Mouse (Mus musculus) heart, postnatal 25 days (tissue): ENCODE measurements around the gene Olfr319. TPM values are rescaled to one million over a fixed set of nuclear protein-coding genes. Genes with fewer than 3 reads are reported as not detected.
"Not testable (repeated sequence)": the region's sequence is repeated elsewhere in the genome, so short reads cannot be mapped to it uniquely, and the experiment has no call there.

ENCODE experiments used
- DNase-seq: peaks from one replicate; pipeline ENCODE4 v3.0.0; 2022; ENCODE audit warnings: low spot score
- intact Hi-C: fragments of 180-260 bp; cut with DNase I; formaldehyde crosslinking; loops from one replicate; pipeline ENCODE4 v1.15.1; 2025
- total RNA-seq, 2 experiments: library from RNA; stranded (reverse); gene quantifications; 2 replicates each; pipeline ENCODE4 v1.2.3; 2021

Olfr319 gene
- total RNA-seq, result not detected

GRCm38 (mm10) chr11:58698862-58699261, at the start of gene Olfr319:
Olfr319 (plus strand) TSS chr11:58699162.
- intact Hi-C loops, result no loop called here
- DNase-seq, result no peak

GRCm38 (mm10) chr11:58655151-58655550, 43.8 kb upstream of the Olfr319 start:
- intact Hi-C loops, result no loop called here
- no peak for DNase-seq

DNA sequence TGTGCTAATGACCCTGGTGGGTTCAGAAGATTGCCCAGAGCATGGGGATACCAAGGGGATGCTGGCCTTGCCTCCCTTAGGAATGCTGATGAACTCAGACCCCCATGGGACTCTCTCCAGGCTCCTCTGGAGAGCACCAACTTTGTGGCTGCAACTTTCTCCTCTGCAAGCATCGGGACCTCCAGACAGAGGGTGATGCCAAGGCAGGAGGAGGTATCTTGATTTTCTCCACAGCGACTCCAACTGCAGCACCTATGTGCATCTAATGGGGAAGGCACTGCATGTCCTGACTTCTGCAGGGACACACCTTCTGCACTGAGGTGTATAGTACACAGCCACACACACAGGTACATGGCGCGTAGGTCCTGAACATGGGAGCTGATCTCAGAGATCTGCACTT, 40.4 kb upstream of the Olfr319 start, which contains the start of gene Olfr322:
Gene Olfr322, plus strand, starts transcription at position 187 of the 400 bp plus-strand sequence.
- intact Hi-C loops, result no loop called here
- DNase-seq, result no peak

GRCm38 (mm10) chr11:58669252-58669651, 29.7 kb upstream of the Olfr319 start:
- intact Hi-C loops, result no loop called here
- DNase-seq, result no peak

DNA sequence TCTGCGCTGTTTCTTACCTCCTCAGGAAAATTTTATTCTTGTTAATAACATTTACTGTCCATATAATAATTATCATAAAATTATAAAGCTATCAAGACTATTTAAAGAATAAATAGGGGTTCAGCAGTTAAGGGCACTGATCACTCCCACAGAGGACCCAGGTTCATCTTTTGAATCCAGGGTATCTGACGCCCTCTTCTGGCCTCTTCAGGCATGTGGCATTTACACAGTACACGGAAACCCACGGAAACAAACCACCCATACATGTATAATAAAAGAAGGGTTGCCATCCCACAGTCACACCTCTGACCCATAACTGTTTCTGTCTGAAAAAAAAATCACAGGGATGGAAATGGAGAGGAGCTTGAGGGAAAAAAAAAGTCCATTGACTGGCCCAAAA, 27.1 kb upstream of the Olfr319 start:
- DNase-seq, result no peak
- intact Hi-C loops, result no loop called here

DNA sequence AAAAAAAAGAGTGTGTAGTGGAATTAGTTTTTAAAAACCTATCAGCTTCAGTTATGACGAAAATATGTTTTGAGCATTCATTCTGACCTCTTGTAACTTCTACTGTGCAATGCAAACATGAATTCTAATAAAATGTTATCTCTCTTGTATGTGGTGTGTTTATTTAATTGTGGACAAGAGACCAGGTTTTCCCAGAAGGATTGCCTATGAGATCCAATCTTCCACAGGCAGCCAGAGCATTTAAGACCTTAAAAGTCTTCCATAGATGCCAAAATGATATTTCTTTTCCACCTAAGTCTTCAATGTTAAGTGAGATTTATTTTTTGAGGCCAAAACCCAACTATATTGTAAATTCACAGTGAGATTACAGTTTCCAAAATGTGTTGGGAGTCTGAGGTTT, 18.2 kb upstream of the Olfr319 start, which contains the start of gene Olfr320:
Gene Olfr320, plus strand, starts transcription at position 301 of the 400 bp plus-strand sequence.
- intact Hi-C loops, result no loop called here
- DNase-seq, result no peak

- intact Hi-C loops, result no loop called here
- no peak for DNase-seq
Observed at GRCm38 (mm10) chr11:58709086-58709485, 10.1 kb downstream of the Olfr319 start.

GRCm38 (mm10) chr11:58717723-58718122, 18.8 kb downstream of the Olfr319 start:
- DNase-seq, intact Hi-C loops: not testable (repeated sequence)

GRCm38 (mm10) chr11:58719701-58720100, 20.7 kb downstream of the Olfr319 start:
- no peak for DNase-seq
- intact Hi-C loops, result no loop called here

DNA sequence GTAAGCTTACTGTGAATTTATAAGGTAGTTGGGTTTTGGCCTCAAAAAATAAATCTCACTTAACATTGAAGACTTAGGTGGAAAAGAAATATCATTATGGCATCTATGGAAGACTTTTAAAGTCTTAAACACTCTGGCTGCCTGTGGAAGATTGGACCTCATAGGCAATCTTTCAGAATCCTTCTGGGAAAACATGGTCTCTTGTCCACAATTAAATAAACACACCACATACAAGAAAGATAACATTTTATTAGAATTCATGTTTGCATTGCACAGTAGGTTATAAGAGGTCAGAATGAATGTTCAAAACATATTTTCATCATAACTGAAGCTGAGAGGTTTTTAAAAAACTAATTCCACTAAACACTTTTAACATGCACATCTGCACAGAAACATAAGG, 25.0 kb downstream of the Olfr319 start, which contains the start of gene Olfr318:
Gene Olfr318, minus strand, starts transcription at position 101 of the 400 bp plus-strand sequence.
- intact Hi-C loops, result no loop called here

GRCm38 (mm10) chr11:58727896-58728650, 29.1 kb downstream of the Olfr319 start:
- DNase-seq, intact Hi-C loops: not testable (repeated sequence)

More for the DNA sequence above, 25.0 kb downstream of the Olfr319 start, which contains the start of gene Olfr318:
- no peak for DNase-seq

DNA sequence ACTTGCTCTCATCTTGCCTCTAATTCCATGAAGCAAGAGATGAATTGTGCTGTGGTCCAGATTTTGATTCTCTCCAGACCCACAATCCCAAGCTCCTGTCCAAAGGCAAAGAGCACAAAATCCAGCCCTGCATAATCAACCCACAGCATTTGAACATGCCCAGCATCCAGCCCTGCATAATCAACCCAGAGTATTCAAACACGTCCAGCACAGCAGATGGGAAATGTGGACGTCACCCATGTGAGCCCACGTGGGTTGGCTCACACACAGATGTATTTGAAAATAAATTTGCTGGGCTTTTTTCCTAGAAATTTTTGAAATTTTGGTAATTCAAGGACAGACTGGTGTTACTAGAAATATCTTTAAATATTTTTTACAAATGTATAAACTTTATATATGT, 34.4 kb downstream of the Olfr319 start:
- intact Hi-C loops, result no loop called here
- no peak for DNase-seq

GRCm38 (mm10) chr11:58738792-58739262, 39.9 kb downstream of the Olfr319 start, which contains the start of gene Olfr317:
Olfr317 (minus strand) TSS chr11:58739212.
- no peak for DNase-seq
- intact Hi-C loops, result no loop called here

DNA sequence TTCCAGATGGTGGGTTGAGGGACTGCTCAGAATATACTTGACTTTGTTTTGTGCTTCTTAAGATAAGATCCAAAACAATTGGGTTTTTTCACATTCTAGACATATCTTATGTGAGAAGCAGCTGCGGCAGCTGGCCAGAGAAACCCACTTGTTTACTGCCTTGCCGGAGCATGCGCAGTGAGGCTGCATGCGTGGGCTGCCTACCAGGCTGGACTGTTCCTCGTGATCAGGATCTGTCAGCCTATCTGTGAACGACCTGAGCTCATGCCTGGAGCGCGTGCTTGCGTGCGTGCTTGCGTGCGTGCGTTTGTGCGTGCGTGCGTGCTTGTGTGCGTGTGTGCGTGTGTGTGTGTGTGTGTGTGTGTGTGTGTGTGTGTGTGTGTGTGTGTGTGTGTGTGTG, 52.1 kb downstream of the Olfr319 start:
- intact Hi-C loops, result not testable (repeated sequence)

DNA sequence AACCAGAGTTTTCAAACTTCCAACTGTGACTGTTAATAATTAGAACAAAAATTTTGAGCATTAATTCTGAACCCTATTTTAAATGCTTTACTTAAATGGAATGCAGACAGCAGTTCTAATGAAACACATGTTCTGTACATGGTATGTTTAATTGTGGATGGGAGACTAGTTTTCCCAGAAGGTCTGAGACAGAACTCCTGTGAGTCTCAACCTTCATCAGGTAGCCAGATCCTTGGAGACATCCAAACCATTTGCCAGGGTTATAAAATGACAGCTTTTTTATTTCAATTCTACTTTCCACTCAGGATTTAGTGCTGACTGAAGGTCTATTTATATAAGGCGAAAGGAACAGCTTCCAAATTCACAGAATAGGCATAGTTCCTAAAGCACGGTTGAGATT, 53.5 kb downstream of the Olfr319 start, which contains the start of gene Olfr316:
Gene Olfr316, plus strand, starts transcription at position 301 of the 400 bp plus-strand sequence.
- intact Hi-C loops, result no loop called here
- DNase-seq, result no peak

More for the DNA sequence above, 52.1 kb downstream of the Olfr319 start:
- DNase-seq, result not testable (repeated sequence)

Other genes with a start within 250 kb of the Olfr319 start
- gene Lypd9, start 246.2 kb upstream of the Olfr319 start, total RNA-seq, result not detected
- not detected for gene Olfr30, start 236.9 kb upstream of the Olfr319 start, total RNA-seq
- not detected for gene Olfr332, start 206.6 kb upstream of the Olfr319 start, total RNA-seq
- gene Olfr331, start 196.6 kb upstream of the Olfr319 start, total RNA-seq, result not detected
- gene Olfr330, start 164.3 kb upstream of the Olfr319 start, total RNA-seq, result not detected
- not detected for gene Olfr329-ps, start 152.7 kb upstream of the Olfr319 start, total RNA-seq
- not detected for gene Olfr328, start 143.5 kb upstream of the Olfr319 start, total RNA-seq
- gene Olfr224, start 128.6 kb upstream of the Olfr319 start, total RNA-seq, result not detected
- gene Olfr325, start 121.4 kb upstream of the Olfr319 start, total RNA-seq, result not detected
- not detected for gene Olfr324, start 104.0 kb upstream of the Olfr319 start, total RNA-seq
- 10 to 100 TPM in 1 of 2 experiments, 1 to 10 TPM in 1; 8.1 to 18.7 TPM for gene 2210407C18Rik, start 83.1 kb upstream of the Olfr319 start, total RNA-seq
- not detected for gene Olfr323, start 68.7 kb upstream of the Olfr319 start, total RNA-seq
- gene Trim58, start 58.7 kb upstream of the Olfr319 start, total RNA-seq, result under 1 TPM in 1 of 2 experiments, not detected in 1; 0.10 TPM
- gene Olfr322, start 40.4 kb upstream of the Olfr319 start, total RNA-seq, result not detected
- gene Olfr320, start 18.1 kb upstream of the Olfr319 start, total RNA-seq, result not detected
- not detected for gene Olfr318, start 24.9 kb downstream of the Olfr319 start, total RNA-seq
- gene Olfr317, start 40.0 kb downstream of the Olfr319 start, total RNA-seq, result not detected
- not detected for gene Olfr316, start 53.6 kb downstream of the Olfr319 start, total RNA-seq
- not detected for gene Olfr315, start 74.0 kb downstream of the Olfr319 start, total RNA-seq
- gene Olfr314, start 83.8 kb downstream of the Olfr319 start, total RNA-seq, result not detected
- gene Fam183b, start 102.8 kb downstream of the Olfr319 start, total RNA-seq, result not detected
- not detected for gene Olfr313, start 115.8 kb downstream of the Olfr319 start, total RNA-seq
- gene Olfr312, start 130.1 kb downstream of the Olfr319 start, total RNA-seq, result not detected
- not detected for gene Olfr311, start 140.1 kb downstream of the Olfr319 start, total RNA-seq
- 1 to 10 TPM; 2.1 to 2.3 TPM for gene Gm12258, start 148.0 kb downstream of the Olfr319 start, total RNA-seq
- gene 2810021J22Rik, start 168.1 kb downstream of the Olfr319 start, total RNA-seq, result 1 to 10 TPM; 1.4 to 2.3 TPM
- gene Zfp39, start 205.1 kb downstream of the Olfr319 start, total RNA-seq, result 1 to 10 TPM; 3.4 to 4.1 TPM
- not detected for gene Btnl10, start 218.7 kb downstream of the Olfr319 start, total RNA-seq
- gene Rnf187, start 239.8 kb downstream of the Olfr319 start, total RNA-seq, result 100 to 1,000 TPM; 163 to 167 TPM
- gene Hist3h2ba, start 249.8 kb downstream of the Olfr319 start, total RNA-seq, result 1 to 10 TPM; 1.8 to 2.3 TPM